Mouse (Mus musculus) A20 (cell line): Measurements from ENCODE around the gene Kcnmb4.

Source experiments
- DNase-seq: peaks from one replicate; pipeline ENCODE4 v3.0.0-alpha.2; 2011; ENCODE audit warnings: low read depth, low spot score

Gene Kcnmb4

DNA sequence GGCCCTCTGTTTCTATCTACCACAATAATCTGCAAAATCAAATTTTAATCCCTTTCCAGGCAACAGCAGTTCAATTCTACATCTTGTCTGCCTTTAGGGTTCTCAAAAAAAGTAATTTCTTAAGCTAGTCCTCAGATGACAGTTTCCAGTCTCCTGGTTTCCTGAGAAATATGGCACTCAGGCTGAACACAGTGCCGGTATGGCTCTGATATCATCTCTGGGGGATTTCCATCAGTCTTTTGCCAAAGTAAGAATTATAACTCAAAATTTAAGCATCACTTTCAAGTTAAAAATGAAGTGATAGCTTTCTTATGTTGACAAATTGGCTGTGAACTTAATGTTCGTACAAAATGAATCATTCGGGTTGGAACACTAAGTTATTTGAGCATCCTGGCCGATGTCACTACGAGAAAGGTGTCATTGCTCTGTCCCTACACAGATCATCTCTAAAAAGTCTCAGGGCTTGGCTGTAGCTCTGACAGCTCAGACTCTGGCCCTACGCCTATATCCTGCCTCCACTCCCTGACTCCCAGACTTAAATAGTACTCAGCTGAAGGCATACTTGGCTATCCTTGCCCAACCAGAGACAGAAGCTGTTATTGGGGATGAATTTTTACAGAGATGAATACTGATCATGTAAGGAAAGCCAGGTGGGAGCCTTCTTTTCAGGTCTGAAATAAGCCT lies 70.8 kb downstream of the Kcnmb4 start:
- no peak for DNase-seq

DNA sequence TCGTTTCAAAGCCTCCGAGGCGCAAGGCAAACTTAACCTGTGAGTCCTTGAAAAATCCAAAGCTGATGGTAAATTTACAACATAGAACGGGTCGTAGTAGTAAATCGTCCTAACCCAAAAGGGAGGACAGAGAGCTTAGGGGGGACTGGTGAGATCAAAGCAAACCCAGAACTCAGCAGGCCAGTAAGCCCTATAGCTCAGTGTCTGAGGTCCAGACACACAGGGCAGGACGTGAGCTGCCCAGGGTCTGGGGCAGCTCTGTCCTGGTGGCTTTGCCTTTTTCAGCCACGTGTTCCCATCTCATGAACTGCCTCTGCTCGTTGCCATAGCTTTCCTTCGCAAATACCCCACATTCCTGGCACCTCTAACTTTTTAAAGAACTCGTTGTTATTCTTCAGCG lies 75.7 kb downstream of the Kcnmb4 start:
- no peak for DNase-seq

DNA sequence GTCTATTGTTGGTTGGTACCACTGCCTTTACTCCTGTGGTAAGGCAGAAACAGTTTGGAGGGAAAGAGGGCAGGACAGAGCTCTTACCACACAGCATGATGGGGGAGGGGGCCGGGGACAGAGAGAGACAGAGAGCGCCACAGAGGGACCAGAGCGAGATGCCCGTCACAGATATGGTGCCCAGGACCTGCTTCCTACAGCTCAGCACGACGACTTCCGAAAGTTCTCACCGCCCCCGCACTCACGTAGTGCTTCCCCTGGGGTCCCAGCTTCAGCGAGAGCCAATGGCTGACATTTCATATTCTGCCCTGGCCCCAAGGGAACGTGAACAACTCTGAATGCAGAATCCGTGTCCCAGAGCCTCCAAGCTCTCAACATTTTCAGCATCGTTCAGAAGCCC lies 76.1 kb downstream of the Kcnmb4 start:
- DNase-seq: peak; percentile 32

DNA sequence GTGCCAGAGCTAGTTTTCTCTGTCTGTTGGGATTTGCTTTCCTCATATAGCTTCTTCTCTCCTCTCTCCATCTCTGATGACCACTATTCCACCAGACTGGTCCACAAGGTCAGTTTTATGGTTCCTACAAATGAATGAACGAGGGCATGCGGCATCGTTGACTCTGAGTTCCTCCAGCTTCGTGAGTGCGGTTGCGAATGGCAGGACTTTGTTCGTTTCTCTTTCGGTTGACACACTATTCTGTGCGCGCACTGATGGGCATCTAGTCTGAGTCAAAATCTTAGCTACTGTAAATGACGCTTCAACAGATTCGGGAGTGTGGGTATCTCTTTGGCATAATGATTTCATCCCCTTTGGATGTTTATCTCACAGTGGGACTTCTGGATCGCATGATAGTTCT lies 76.7 kb downstream of the Kcnmb4 start:
- DNase-seq: peak; percentile 70

DNA sequence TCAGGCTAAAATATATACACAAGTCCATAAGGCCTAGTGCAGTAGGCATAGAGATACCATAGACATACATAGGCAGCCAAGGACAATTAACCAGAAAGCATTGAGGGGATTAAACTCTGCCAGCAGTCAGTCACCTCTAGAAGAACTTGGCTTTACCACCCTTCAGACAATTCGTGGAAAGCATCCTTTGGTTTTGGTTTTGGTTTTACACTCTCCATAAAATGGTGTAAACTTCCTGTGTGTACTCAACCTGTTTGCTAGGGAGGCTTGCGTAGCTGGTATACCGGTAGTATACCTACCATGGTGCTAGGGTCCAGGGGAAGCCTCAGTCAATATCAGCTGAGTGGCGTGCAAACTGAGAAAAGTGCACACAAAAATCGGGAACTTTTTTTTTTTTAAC lies 77.4 kb downstream of the Kcnmb4 start:
- DNase-seq: peak; percentile 29

DNA sequence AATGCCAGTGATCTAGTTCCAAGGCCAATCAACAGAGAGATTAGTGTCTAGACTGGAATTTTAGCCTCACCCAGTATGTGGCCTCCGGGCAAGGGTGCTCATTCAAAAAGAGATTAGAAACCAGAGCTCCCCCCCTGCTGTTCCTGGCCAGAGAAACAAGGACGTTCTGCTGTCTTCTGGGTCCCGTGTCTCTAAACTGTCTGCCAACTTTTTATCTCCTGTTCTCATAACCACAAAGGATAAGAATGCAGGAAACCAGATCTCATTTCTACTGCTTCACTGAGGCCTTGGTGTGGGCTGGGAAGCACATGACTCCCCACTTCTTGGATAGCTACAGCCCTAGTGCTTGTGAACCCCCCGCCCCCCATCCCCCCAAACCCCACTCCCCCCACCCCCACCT lies 79.1 kb downstream of the Kcnmb4 start:
- DNase-seq: no peak

DNA sequence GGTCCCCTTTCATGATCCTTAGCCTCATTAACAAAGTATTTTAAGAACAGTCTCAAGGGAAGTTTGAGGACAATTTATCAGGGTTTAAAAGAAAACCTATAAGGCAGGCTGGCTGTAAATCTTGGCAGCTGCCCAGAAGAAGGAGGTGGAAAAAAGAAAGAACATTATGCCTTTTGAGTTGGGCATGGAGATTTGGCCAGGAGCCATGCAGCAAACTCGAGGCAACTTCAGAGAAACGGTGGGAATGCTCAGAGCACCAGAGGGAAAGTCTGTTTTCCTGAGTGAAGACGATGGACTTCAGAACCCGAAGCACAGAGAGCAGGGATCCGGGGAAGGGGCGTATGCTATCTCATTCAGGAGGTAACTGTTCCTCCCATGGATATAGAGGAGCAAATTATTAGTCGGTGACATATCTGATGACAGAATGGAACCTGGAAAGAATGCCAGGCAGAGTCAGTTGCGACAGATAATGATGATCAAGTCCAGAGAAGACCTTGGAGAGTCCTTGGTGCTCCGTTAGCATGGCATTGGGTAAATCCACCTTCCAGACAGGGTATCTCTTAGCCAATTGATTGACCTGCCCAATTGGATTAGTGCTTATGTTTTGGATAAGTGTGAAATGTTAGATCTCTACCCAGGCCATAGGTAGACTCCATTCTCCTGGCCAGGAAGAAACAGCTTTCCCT lies 79.7 kb downstream of the Kcnmb4 start:
- no peak for DNase-seq

DNA sequence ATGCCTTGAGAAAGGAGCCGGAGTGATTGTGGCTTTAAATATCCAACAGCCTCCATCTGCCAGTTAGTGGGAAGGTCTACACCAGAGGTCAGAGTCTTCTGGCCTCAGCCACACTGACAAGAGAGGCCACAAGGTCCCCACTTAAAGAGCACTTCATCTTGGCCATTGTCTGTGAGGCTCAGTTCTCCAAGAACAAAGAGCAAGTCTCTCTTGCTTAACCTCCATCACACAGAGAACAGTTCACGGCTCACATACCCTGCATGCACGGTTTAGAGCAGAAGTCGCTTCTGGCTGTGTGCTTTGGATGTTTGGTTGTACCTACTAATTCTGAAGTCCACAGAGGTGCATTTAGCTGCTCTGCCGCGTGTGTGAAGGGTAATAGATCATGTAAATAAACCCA lies 84.8 kb downstream of the Kcnmb4 start:
- no peak for DNase-seq

DNA sequence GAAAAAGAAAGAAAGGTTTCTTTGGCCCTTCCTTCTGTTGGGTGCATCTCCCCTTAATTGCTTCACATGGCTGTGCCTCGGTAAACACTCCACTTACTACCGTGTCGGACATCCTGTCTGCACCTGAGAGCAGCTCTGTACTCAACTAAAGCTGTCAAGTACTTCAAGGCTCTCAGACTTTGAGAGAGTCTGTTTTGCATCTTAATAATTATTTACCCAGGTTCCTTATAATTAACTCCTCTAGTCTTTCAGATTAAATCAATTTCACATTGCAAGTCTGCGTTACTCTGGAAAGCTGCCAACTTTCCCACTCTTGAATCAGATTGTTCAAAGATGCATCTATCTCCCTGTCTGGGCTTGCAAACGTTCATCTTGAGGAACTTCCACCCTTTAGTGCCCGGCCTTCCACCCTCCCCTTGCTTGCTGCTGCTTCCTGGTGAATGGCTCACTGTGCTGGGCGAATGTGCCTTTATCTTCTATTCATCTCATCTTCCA lies 87.2 kb downstream of the Kcnmb4 start:
- no peak for DNase-seq

DNA sequence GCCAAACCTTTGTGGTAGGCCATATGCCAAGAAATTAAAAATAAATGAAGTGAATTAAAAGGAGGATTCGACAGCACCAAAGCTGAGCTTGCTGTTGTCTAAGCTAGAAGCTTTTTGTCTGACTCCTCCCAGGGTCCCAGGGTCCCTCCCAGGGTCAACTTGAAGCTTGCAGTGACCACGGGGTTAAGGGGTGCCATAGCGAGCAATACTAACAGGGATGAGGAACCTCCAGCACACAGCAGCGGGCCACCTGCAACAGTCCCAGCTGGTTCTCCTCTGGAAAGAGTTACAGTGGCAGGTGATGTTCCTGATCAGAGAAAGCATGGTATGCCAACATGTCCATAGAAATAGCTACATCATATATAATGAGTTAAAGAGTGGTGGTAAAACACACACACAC lies 89.3 kb downstream of the Kcnmb4 start:
- DNase-seq: no peak

DNA sequence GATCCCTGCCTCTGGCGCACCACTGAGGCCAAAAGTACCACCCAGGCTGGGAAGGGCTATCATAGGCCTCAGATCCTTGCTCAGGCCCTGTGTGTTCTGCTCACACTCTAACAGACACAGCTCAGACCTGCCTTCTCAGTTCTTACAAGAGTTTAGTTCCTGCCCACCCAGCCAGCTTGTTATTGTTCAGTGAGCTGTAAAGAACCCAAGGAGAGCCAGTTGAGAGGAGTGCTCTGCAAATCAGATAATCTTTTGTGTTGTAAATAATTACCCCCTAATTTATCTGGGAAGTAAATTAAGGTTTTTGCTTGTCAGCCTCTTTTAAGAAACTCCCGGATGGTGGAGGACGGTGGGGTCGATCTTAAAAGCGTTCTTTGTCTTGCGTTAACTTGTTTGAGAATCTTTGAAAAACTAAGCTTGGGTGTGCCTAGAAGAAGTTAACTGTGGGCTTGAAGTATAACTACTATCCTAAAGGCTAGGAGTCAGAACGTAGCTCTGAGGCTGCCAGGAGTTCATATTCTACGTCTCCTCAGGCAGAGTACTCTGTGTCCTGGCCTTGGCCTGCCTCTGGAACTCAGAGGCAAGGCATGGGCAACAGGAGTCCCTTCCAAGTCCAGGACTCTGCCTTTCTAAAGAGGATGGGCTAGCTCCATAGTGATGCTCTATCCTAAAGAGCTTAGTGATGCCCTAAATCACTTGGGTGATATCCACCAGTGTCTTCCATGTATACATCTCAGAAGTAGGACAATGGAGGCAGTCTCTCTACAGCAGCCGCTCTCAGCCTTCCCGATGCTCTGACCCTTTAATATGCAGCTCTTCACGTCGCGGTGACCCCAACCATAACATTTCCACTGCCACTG lies 90.6 kb downstream of the Kcnmb4 start:
- DNase-seq: no peak

DNA sequence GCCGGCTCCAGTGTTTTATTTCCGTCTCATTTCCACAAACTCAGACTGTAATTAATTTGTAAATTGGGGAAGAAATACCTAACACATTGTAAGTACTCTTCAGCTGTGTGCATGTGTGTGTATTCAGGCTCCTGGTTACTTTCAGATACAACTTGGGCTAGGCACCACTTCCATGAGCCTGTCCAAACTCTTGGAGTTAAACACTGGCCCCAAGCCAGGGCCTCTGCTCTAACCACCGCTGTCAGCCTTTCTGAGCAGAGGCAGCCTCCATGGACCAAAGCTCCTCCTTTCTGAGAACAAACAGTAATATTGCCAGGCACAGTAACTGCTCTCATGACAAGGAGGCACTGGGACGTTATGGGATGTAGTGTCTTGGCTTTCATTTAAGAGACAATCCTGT lies 96.8 kb downstream of the Kcnmb4 start:
- no peak for DNase-seq

DNA sequence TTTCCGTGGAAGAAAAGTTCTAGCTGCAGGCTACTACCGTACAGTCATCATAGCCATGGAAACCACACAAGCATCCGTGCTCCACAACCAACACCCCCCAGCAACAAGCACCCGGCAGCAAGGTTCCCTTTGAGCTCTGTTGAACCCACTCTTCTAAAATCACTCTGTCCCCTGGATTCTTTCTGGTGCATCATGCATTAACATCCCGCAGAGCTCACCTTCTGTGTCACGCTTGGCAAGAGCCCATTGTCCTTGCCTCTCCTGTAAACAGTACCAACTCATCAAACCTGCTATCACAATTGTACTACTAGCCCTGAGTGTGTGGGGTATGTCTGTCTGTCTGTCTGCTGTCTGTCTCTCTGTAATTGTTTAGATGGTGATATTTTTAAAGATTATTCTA lies 99.6 kb downstream of the Kcnmb4 start:
- no peak for DNase-seq

DNA sequence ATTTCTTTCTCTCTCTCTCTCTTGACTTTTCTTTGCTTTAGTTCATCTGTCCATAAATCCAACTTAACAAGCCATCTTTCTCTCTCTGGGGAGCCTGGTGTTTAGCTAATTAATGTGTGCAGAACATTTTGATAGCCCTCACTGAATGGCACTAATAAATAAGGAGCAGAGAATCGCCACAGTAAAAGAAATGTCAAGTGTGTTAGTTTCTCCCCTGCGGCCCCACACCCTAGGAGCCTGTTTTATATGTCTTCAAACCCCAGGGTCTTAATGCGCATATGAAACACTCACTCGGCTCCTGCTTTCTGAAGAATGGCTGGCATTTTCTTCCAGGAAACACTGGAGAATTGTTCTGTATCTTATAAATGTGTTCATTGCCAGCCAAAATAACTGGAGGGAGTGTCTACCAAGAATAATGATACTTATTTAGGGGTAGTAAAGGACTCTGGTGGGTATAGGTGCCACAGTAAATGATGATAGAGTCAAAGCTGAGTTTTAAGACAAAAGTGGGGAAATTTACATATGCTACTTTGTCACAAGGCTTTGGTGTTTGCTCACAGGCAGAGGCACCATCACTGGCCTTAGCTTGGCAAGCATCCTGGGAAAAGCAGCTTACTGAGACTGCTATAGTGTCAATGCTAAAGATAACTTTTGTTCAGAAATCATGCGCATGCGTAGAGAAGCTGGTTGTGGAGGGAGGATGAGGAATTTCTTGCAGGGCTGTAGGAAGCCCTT lies 102.5 kb downstream of the Kcnmb4 start:
- DNase-seq: no peak
